Mouse (Mus musculus) MEL (cell line): ENCODE measurements at regions not wholly inside any gene's neighbourhood (a gene's known extent, or its start where the extent isn't known, plus 50 kb on each side); places are given as distances from the start of the nearest gene placed in this dataset.

Experiments used
- DNase-seq: peaks from one replicate; pipeline ENCODE4 v3.0.0; 2011; ENCODE audit warnings: low read depth, low spot score
- H3K27ac ChIP-seq: 2 replicates; pipeline ENCODE4 v1.5.1; 2012; ENCODE audit warnings: low read depth, mild to moderate bottlenecking, control low read depth, low read length, moderate library complexity; ENCODE audit not compliant: control insufficient read depth
- H3K27me3 ChIP-seq, 2 experiments: fragments of 150-350 bp in 1 of 2; sonication (generic) in 1 of 2; 2 replicates each; pipeline ENCODE4 v1.6.1; 2012; ENCODE audit warnings: low read length in 2 of 2, mild to moderate bottlenecking in 2 of 2, improper control_type of control experiment in 1 of 2, moderate library complexity in 1 of 2; ENCODE audit not compliant: insufficient read depth in 2 of 2, control insufficient read depth in 1 of 2
- H3K36me3 ChIP-seq, 2 experiments: 2 replicates each; pipeline ENCODE4 v1.6.1; 2012 to 2014; ENCODE audit warnings: low read length in 2 of 2, improper control_type of control experiment in 1 of 2, inconsistent platforms in 1 of 2, mild to moderate bottlenecking in 1 of 2; ENCODE audit not compliant: insufficient read depth in 2 of 2, control insufficient read depth in 1 of 2
- H3K4me1 ChIP-seq, 2 experiments: fragments of 150-350 bp in 1 of 2; sonication (generic) in 1 of 2; 2 replicates each; pipeline ENCODE4 v1.6.1; 2012; ENCODE audit warnings: low read length in 2 of 2, improper control_type of control experiment in 1 of 2, mild to moderate bottlenecking in 1 of 2; ENCODE audit not compliant: insufficient read depth in 2 of 2, control insufficient read depth in 1 of 2
- H3K4me3 ChIP-seq, 2 experiments: fragments of 150-350 bp in 1 of 2; sonication (generic) in 1 of 2; 2 replicates each; pipeline ENCODE4 v1.5.1; 2012; ENCODE audit warnings: low read depth in 2 of 2, low read length in 2 of 2, mild to moderate bottlenecking in 2 of 2, moderate library complexity in 2 of 2, control low read depth in 1 of 2, improper control_type of control experiment in 1 of 2; ENCODE audit not compliant: control insufficient read depth in 1 of 2, insufficient read depth in 1 of 2
- H3K79me2 ChIP-seq: 2 replicates; pipeline ENCODE4 v1.6.1; 2012; ENCODE audit warnings: mild to moderate bottlenecking, low read length, moderate library complexity; ENCODE audit not compliant: control insufficient read depth, poor library complexity, insufficient read depth
- H3K9ac ChIP-seq: 2 replicates; pipeline ENCODE4 v1.6.1; 2012; ENCODE audit warnings: low read depth, mild to moderate bottlenecking, control low read depth, low read length, moderate library complexity; ENCODE audit not compliant: control insufficient read depth, poor library complexity, severe bottlenecking
- H3K9me3 ChIP-seq: fragments of 150-350 bp; sonication (generic); replicated peaks from 2 replicates; pipeline ENCODE4 v1.6.1; 2012; ENCODE audit warnings: mild to moderate bottlenecking, low read length, improper control_type of control experiment, moderate library complexity; ENCODE audit not compliant: insufficient read depth
- BHLHE40 ChIP-seq: IDR thresholded peaks from 2 replicates; pipeline ENCODE4 v1.6.1; 2012; ENCODE audit warnings: low read depth, mild to moderate bottlenecking, inconsistent platforms, low read length, improper control_type of control experiment, borderline replicate concordance
- CHD1 ChIP-seq: IDR thresholded peaks from 2 replicates; pipeline ENCODE4 v1.6.1; 2012; ENCODE audit warnings: low read depth, mild to moderate bottlenecking, inconsistent platforms, low read length, improper control_type of control experiment
- CTCF ChIP-seq, 3 experiments: IDR thresholded peaks in 2 of 3; conservative IDR thresholded peaks in 1 of 3; 2 replicates each; pipeline ENCODE4 v1.5.1; 2011 to 2012; ENCODE audit warnings: low read length in 3 of 3, low read depth in 2 of 3, mild to moderate bottlenecking in 2 of 3, improper control_type of control experiment in 1 of 3, inconsistent platforms in 1 of 3, mixed read lengths in 1 of 3, moderate library complexity in 1 of 3; ENCODE audit not compliant: control insufficient read depth in 1 of 3, insufficient read depth in 1 of 3, poor library complexity in 1 of 3, severe bottlenecking in 1 of 3
- E2F4 ChIP-seq: IDR thresholded peaks from 2 replicates; pipeline ENCODE4 v1.6.1; 2011; ENCODE audit warnings: low read depth, low read length, improper control_type of control experiment, borderline replicate concordance
- ELF1 ChIP-seq: IDR thresholded peaks from 2 replicates; pipeline ENCODE4 v1.6.1; 2014; ENCODE audit warnings: low read depth, mild to moderate bottlenecking, inconsistent platforms, low read length, improper control_type of control experiment, moderate library complexity
- EP300 ChIP-seq, 2 experiments: IDR thresholded peaks; 2 replicates each; pipeline ENCODE4 v1.6.1; 2011; ENCODE audit warnings: improper control_type of control experiment in 2 of 2, low read length in 2 of 2, low read depth in 1 of 2, mild to moderate bottlenecking in 1 of 2
- ETS1 ChIP-seq: IDR thresholded peaks from 2 replicates; pipeline ENCODE4 v1.6.1; 2012; ENCODE audit warnings: low read depth, mild to moderate bottlenecking, inconsistent platforms, low read length, improper control_type of control experiment, moderate library complexity
- KAT2A ChIP-seq: conservative IDR thresholded peaks from 2 replicates; pipeline ENCODE4 v1.6.1; 2012; ENCODE audit warnings: low read depth, low read length, improper control_type of control experiment, inconsistent platforms
- MAFK ChIP-seq: IDR thresholded peaks from 2 replicates; pipeline ENCODE4 v1.6.1; 2011; ENCODE audit warnings: low read depth, mild to moderate bottlenecking, low read length, improper control_type of control experiment, borderline replicate concordance
- MAX ChIP-seq: IDR thresholded peaks from 2 replicates; pipeline ENCODE4 v1.6.1; 2011; ENCODE audit warnings: low read length, improper control_type of control experiment
- MYB ChIP-seq: IDR thresholded peaks from 2 replicates; pipeline ENCODE4 v1.6.1; 2011; ENCODE audit warnings: mild to moderate bottlenecking, low read depth, low read length, improper control_type of control experiment
- MYC ChIP-seq: IDR thresholded peaks from 2 replicates; pipeline ENCODE4 v1.6.1; 2011; ENCODE audit warnings: low read depth, mild to moderate bottlenecking, low read length, improper control_type of control experiment, moderate library complexity
- POLR2A ChIP-seq, 2 experiments: IDR thresholded peaks; 2 replicates each; pipeline ENCODE4 v1.6.1; 2011 to 2012; ENCODE audit warnings: low read length in 2 of 2, mild to moderate bottlenecking in 2 of 2, control low read depth in 1 of 2, improper control_type of control experiment in 1 of 2, low read depth in 1 of 2, moderate library complexity in 1 of 2; ENCODE audit not compliant: control insufficient read depth in 1 of 2, insufficient read depth in 1 of 2, poor library complexity in 1 of 2
- POLR2AphosphoS2 ChIP-seq: IDR thresholded peaks from 2 replicates; pipeline ENCODE4 v1.6.1; 2011; ENCODE audit warnings: low read length, improper control_type of control experiment
- POLR2AphosphoS5 ChIP-seq: IDR thresholded peaks from 2 replicates; pipeline ENCODE4 v1.6.1; 2012; ENCODE audit warnings: low read depth, borderline replicate concordance, mild to moderate bottlenecking, inconsistent platforms, low read length, moderate library complexity, mixed read lengths
- RAD21 ChIP-seq: IDR thresholded peaks from 2 replicates; pipeline ENCODE4 v1.6.1; 2011; ENCODE audit warnings: mild to moderate bottlenecking, low read depth, low read length, improper control_type of control experiment
- RCOR1 ChIP-seq: IDR thresholded peaks from 2 replicates; pipeline ENCODE4 v1.6.1; 2012; ENCODE audit warnings: low read depth, mild to moderate bottlenecking, inconsistent platforms, low read length, improper control_type of control experiment
- SIN3A ChIP-seq: IDR thresholded peaks from 2 replicates; pipeline ENCODE4 v1.6.1; 2012; ENCODE audit warnings: low read length, improper control_type of control experiment, inconsistent platforms
- SMC3 ChIP-seq: IDR thresholded peaks from 2 replicates; pipeline ENCODE4 v1.6.1; 2011; ENCODE audit warnings: low read depth, low read length, improper control_type of control experiment
- TAL1 ChIP-seq: IDR thresholded peaks from 2 replicates; pipeline ENCODE4 v1.6.1; 2012; ENCODE audit warnings: mild to moderate bottlenecking, inconsistent platforms, low read length, moderate library complexity, mixed read lengths
- TBP ChIP-seq: IDR thresholded peaks from 2 replicates; pipeline ENCODE4 v1.8.0; 2011; ENCODE audit warnings: low read depth, low read length, improper control_type of control experiment
- UBTF ChIP-seq: IDR thresholded peaks from 2 replicates; pipeline ENCODE4 v1.6.1; 2012; ENCODE audit warnings: low read depth, mild to moderate bottlenecking, inconsistent platforms, low read length, improper control_type of control experiment, moderate library complexity, borderline replicate concordance; ENCODE audit not compliant: insufficient read depth
- USF1 ChIP-seq: IDR thresholded peaks from 2 replicates; pipeline ENCODE4 v1.6.1; 2014; ENCODE audit warnings: low read depth, mild to moderate bottlenecking, inconsistent platforms, low read length, improper control_type of control experiment, moderate library complexity
- ZC3H11A ChIP-seq: IDR thresholded peaks from 2 replicates; pipeline ENCODE4 v1.6.1; 2012; ENCODE audit warnings: low read depth, mild to moderate bottlenecking, inconsistent platforms, low read length, improper control_type of control experiment
- ZMIZ1 ChIP-seq: IDR thresholded peaks from 2 replicates; pipeline ENCODE4 v1.6.1; 2012; ENCODE audit warnings: low read depth, mild to moderate bottlenecking, inconsistent platforms, low read length, improper control_type of control experiment, moderate library complexity

- Histone ChIP-seq H3K4me1 (no peaks in the 10 kb centered on the region), H3K79me2 (no peaks in the 10 kb centered on the region)
- TF ChIP-seq MYC (no peak), USF1 (no peak), KAT2A (no peak), ELF1 (no peak), ZMIZ1 (no peak), E2F4 (no peak), POLR2AphosphoS2 (no peak), SMC3 (no peak), TBP (no peak), EP300 (IDR thresholded peaks at IDR 0.05; ENCODE audit: low read depth in 1 of 2, low read length in 2 of 2) (no peak)
- TF ChIP-seq, all 39 proteins: peak for 0
- Histone ChIP-seq H3K9ac (no peak overlapping the region), H3K27me3 (no peaks in the 10 kb centered on the region; a peak in 2 of 4 replicates), H3K9me3 (no peaks in the 10 kb centered on the region), H3K4me3 (no peak overlapping the region), H3K27ac (no peak overlapping the region), H3K36me3 (no peaks in the 10 kb centered on the region)
- no peak for DNase-seq
Measured at GRCm38 (mm10) chrX:11776236-11776899, 383.8 kb downstream of the Bcor start.

GRCm38 (mm10) chrX:11795010-11795409, 365.1 kb downstream of the Bcor start:
- Histone ChIP-seq H3K27ac (no peak overlapping the region), H3K4me1 (peaks cover 0 to 2% of the 10 kb centered on the region in 2 experiments; a peak in 1 of 4 replicates), H3K9ac (no peak overlapping the region), H3K36me3 (no peaks in the 10 kb centered on the region), H3K27me3 (no peaks in the 10 kb centered on the region)
- no peak for DNase-seq
- TF ChIP-seq MYB (no peak), MAFK (no peak), CHD1 (no peak), MYC (no peak), SIN3A (no peak), RCOR1 (no peak), USF1 (no peak), ETS1 (no peak), UBTF (no peak), MAX (no peak), BHLHE40 (no peak), POLR2AphosphoS5 (no peak), RAD21 (no peak), CTCF (IDR thresholded peaks at IDR 0.05 in 2 of 3, conservative IDR thresholded peaks at IDR 0.05 in 1 of 3; ENCODE audit: control insufficient read depth in 1 of 3, insufficient read depth in 1 of 3, low read depth in 2 of 3, low read length in 3 of 3, poor library complexity in 1 of 3, severe bottlenecking in 1 of 3) (no peak), ZC3H11A (no peak), KAT2A (no peak), TAL1 (no peak), POLR2A (IDR thresholded peaks at IDR 0.05; ENCODE audit: control insufficient read depth in 1 of 2, insufficient read depth in 1 of 2, low read depth in 1 of 2, low read length in 2 of 2, poor library complexity in 1 of 2) (no peak)
- TF ChIP-seq, all 39 proteins: peak for 0
- H3K9me3 ChIP-seq: no peaks in the 10 kb centered on the region
- H3K79me2 ChIP-seq: no peaks in the 10 kb centered on the region
- no peak overlapping the region for H3K4me3 ChIP-seq
